Mouse (Mus musculus) monocyte, adult 5-6 weeks (primary cell): Measurements from ENCODE around the gene Flywch2. TPM values are rescaled to one million over a fixed set of nuclear protein-coding genes. Genes with fewer than 3 reads are reported as not detected.
A peak's percentile ranks its signal among the peaks of the same experiment; 100 is the strongest.
"Not testable (repeated sequence)": the region's sequence is repeated elsewhere in the genome, so short reads cannot be mapped to it uniquely, and the experiment has no call there.

Experiments
- ATAC-seq: fragments of 153-309, 156-312 bp; replicated peaks from 2 replicates; pipeline ENCODE4 v1.8.0; 2017; ENCODE audit warnings: mild to moderate bottlenecking; ENCODE audit not compliant: low TSS enrichment, insufficient number of reproducible peaks, severe bottlenecking, poor library complexity, low FRiP score
- total RNA-seq: library from RNA; stranded (forward); fragments of 200-1000, 200-491, 200-594 nt; gene quantifications from 3 replicates; pipeline ENCODE4 v1.2.3, GENCODE M21; 2017

Gene Flywch2
- total RNA-seq, 1 experiment from 2014 or later, result not detected

- no peak for ATAC-seq
Measured at GRCm38 (mm10) chr17:23797316-23797715, 11.4 kb upstream of the Flywch2 start.

- no peak for ATAC-seq
Measured at GRCm38 (mm10) chr17:23795323-23795722, 9.4 kb upstream of the Flywch2 start.

- ATAC-seq, result no peak
Measured at GRCm38 (mm10) chr17:23791079-23791357, 5.1 kb upstream of the Flywch2 start.

GRCm38 (mm10) chr17:23790269-23791078, 4.6 kb upstream of the Flywch2 start, which contains the start of gene Srrm2:
Srrm2 (plus strand) TSS chr17:23790532.
- peak; percentile 54 for ATAC-seq

GRCm38 (mm10) chr17:23789749-23790268, 3.9 kb upstream of the Flywch2 start:
- ATAC-seq, result no peak

GRCm38 (mm10) chr17:23788973-23789372, 3.1 kb upstream of the Flywch2 start:
- no peak for ATAC-seq

GRCm38 (mm10) chr17:23786510-23786931, 640 bp upstream of the Flywch2 start:
- no peak for ATAC-seq

- ATAC-seq, result no peak
Measured at GRCm38 (mm10) chr17:23783352-23783751, 2.5 kb downstream of the Flywch2 start.

GRCm38 (mm10) chr17:23778447-23778846, 7.4 kb downstream of the Flywch2 start:
- ATAC-seq, result no peak

- ATAC-seq, result no peak
Measured at GRCm38 (mm10) chr17:23777141-23777540, 8.7 kb downstream of the Flywch2 start.

GRCm38 (mm10) chr17:23776216-23776615, 9.7 kb downstream of the Flywch2 start:
- ATAC-seq, result no peak

- ATAC-seq, result peak; percentile 77
Measured at GRCm38 (mm10) chr17:23774090-23774489, 11.8 kb downstream of the Flywch2 start.

- ATAC-seq, result no peak
Measured at GRCm38 (mm10) chr17:23773676-23774075, 12.2 kb downstream of the Flywch2 start.

GRCm38 (mm10) chr17:23772219-23772556, 13.7 kb downstream of the Flywch2 start:
- not testable (repeated sequence) for ATAC-seq

GRCm38 (mm10) chr17:23771284-23772218, 14.3 kb downstream of the Flywch2 start, which contains the start of gene Flywch1:
Flywch1 (minus strand) TSS chr17:23771602.
- ATAC-seq, result peak; percentile 97

GRCm38 (mm10) chr17:23770896-23771283, 15.0 kb downstream of the Flywch2 start:
- no peak for ATAC-seq

- ATAC-seq, result no peak
Measured at GRCm38 (mm10) chr17:23770493-23770892, 15.4 kb downstream of the Flywch2 start.

- no peak for ATAC-seq
Measured at GRCm38 (mm10) chr17:23762976-23763375, 22.9 kb downstream of the Flywch2 start.

- ATAC-seq, result no peak
Measured at GRCm38 (mm10) chr17:23761155-23761554, 24.7 kb downstream of the Flywch2 start.
